Mouse (Mus musculus) macrophage (primary cell): ENCODE results near the gene Optc. TPM values are rescaled to one million over a fixed set of nuclear protein-coding genes. Genes with fewer than 3 reads are reported as not detected.

Experiments used
- H3K27ac ChIP-seq: fragments of 350-480 bp; formaldehyde crosslinking; 2 replicates; pipeline ENCODE4 v1.9.0; 2021
- H3K36me3 ChIP-seq: fragments of 350-480 bp; formaldehyde crosslinking; 2 replicates; pipeline ENCODE4 v1.9.0; 2021; ENCODE audit errors: inconsistent target
- H3K4me3 ChIP-seq: fragments of 350-480 bp; formaldehyde crosslinking; 2 replicates; pipeline ENCODE4 v1.9.0; 2021; ENCODE audit errors: inconsistent target
- H3K79me2 ChIP-seq: fragments of 350-480 bp; formaldehyde crosslinking; 2 replicates; pipeline ENCODE4 v1.9.0; 2021; ENCODE audit errors: inconsistent target
- WGBS: methylation state at CpG from one replicate; pipeline ENCODE4 v1.1.7; 2026; ENCODE audit warnings: inconsistent platforms; ENCODE audit not compliant: missing documents; 5-methylcytosine and 5-hydroxymethylcytosine counted together
- polyA plus RNA-seq: library from polyadenylated mRNA; stranded (reverse); fragments of 250-400 nt; gene quantifications from 3 replicates; pipeline ENCODE4 v1.2.4, GENCODE M21; 2018; ENCODE audit warnings: inconsistent platforms

The Optc gene
- polyA plus RNA-seq, 1 experiment from 2014 or later = not detected

- Histone ChIP-seq H3K4me3 (no peak overlapping the region), H3K79me2 (no peaks in the 10 kb centered on the region), H3K36me3 (no peaks in the 10 kb centered on the region), H3K27ac (no peak overlapping the region)
- WGBS = 91% methylated on average over 6 of the region's 6 CpGs
Observed at GRCm38 (mm10) chr1:133881813-133882212, 26.0 kb downstream of the Optc start.

- H3K79me2 ChIP-seq = no peaks in the 10 kb centered on the region
- no peaks in the 10 kb centered on the region for H3K36me3 ChIP-seq
- no peak overlapping the region for H3K27ac ChIP-seq
- 43% methylated on average over 12 of the region's 12 CpGs for WGBS
- H3K4me3 ChIP-seq = no peak overlapping the region
Observed at GRCm38 (mm10) chr1:133878825-133879423, 28.9 kb downstream of the Optc start.

DNA sequence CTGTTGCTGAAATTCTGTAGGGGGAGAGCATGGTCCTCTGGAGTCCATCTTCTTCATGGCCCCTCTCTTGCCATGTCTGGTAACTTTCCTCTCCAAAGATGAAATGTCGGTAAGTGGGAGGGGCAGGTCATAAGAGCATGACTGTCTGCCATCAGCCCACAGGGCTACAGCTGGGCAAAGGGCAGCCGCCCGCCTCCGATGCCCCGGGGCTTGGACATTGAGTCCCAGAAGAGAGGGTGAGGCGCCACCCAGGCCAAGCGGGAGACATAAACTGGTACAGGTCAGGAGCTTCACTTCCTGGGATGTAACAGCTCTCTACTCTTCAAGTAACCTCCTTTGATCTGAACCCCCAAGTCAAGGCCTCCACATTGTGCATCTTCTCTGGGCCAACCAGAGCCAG lies 30.9 kb downstream of the Optc start:
- no peaks in the 10 kb centered on the region for H3K79me2 ChIP-seq
- H3K27ac ChIP-seq = no peak overlapping the region
- no peaks in the 10 kb centered on the region for H3K36me3 ChIP-seq
- H3K4me3 ChIP-seq = no peak overlapping the region
- 99% methylated on average over 7 of the region's 7 CpGs for WGBS

DNA sequence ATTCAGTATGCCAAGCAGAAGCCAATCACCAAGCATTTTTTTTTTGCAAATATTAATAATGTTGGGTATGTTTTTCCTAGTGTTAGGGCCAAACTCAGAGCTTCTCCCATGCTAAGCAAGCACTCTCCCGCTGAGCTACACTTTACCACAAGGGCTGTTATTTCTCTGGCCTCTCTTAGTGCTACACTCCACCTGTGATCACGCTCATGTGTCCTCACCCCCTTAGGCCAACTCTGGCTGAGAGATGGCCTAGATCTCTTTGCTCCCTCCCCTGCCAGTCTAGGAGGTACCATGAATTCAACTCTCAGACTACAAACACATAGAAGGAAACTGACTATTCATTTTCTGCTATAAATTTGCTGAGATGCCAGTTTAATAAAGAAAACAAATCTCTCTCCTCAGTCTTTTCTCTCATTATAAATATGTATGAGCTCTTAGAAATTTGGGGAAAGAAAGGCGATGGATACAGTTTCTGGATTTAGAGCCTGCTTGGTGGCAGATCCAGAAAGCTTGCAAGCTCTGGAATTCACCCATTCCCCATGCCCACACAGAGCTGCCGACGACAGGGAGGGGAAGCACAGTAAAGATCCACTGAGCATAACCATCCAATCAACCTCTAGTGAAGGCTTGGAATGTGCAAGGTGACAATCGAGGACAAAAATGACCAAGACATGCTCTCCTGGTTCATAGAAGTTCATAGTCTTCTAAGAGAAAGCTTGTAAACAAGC lies 34.5 kb downstream of the Optc start:
- 100% methylated on average over 6 of the region's 6 CpGs for WGBS
- Histone ChIP-seq H3K79me2 (no peaks in the 10 kb centered on the region), H3K36me3 (no peaks in the 10 kb centered on the region), H3K4me3 (no peak overlapping the region), H3K27ac (no peak overlapping the region)

GRCm38 (mm10) chr1:133871241-133871640 lies 36.6 kb downstream of the Optc start:
- Histone ChIP-seq H3K4me3 (no peak overlapping the region), H3K36me3 (no peaks in the 10 kb centered on the region), H3K27ac (no peak overlapping the region), H3K79me2 (no peaks in the 10 kb centered on the region)
- 82% methylated on average over 10 of the region's 10 CpGs for WGBS

- WGBS = 90% methylated on average over 2 of the region's 2 CpGs
- Histone ChIP-seq H3K4me3 (no peak overlapping the region), H3K79me2 (no peaks in the 10 kb centered on the region), H3K36me3 (no peaks in the 10 kb centered on the region), H3K27ac (no peak overlapping the region)
Observed at GRCm38 (mm10) chr1:133869221-133869620, 38.6 kb downstream of the Optc start.

- H3K27ac ChIP-seq = no peak overlapping the region
- WGBS = 17% methylated on average over 10 of the region's 10 CpGs
Observed at GRCm38 (mm10) chr1:133863257-133863997, 44.4 kb downstream of the Optc start.

DNA sequence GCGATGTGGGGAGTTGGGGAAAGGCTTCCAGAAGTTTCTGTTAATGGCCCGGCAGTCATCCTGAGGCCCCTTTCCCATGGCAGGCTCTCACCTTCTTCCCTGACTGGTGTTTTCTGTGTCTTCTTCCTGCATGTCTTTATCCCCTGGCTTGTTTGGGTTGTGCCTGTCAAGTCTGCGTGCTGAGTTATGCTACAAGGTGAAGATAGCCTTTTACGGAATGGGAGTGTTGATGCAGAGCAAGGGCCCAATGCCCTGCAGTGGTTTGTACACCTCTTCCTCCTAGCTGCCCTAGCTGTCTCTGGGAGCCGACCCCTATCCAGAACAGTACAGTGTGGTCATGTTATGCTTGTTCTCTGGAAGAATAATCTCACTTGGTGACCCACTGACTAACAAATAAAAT lies 46.8 kb downstream of the Optc start:
- 84% methylated on average over 5 of the region's 5 CpGs for WGBS
- Histone ChIP-seq H3K36me3 (no peaks in the 10 kb centered on the region), H3K79me2 (no peaks in the 10 kb centered on the region), H3K27ac (no peak overlapping the region), H3K4me3 (no peak overlapping the region)

More at GRCm38 (mm10) chr1:133863257-133863997, 44.4 kb downstream of the Optc start:
- Histone ChIP-seq H3K36me3 (no peaks in the 10 kb centered on the region), H3K4me3 (no peak overlapping the region), H3K79me2 (no peaks in the 10 kb centered on the region)

- H3K27ac ChIP-seq = no peak overlapping the region
- H3K36me3 ChIP-seq = no peaks in the 10 kb centered on the region
- 92% methylated on average over 20 of the region's 20 CpGs for WGBS
- H3K79me2 ChIP-seq = no peaks in the 10 kb centered on the region
- H3K4me3 ChIP-seq = no peak overlapping the region
Observed at GRCm38 (mm10) chr1:133859821-133860711, 47.7 kb downstream of the Optc start.

DNA sequence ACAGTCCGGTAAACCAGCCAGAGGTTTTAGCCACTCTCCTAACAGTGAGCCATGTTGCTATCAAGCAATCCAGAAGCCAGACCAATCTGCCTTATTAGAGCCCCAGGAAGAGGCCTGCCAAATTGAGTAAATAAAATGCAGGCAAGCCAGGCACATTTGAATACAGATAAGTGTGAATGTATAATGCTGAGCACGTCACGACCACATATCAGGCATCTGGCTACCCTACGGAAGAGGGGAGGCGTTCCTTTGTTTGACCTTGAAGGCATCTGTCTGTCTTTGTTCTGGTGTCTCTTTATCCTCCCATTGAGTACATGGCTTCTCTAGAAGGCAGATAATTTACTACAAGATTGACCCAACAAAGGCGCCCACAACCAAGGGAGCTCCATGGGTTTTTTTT lies 48.5 kb downstream of the Optc start:
- H3K36me3 ChIP-seq = no peaks in the 10 kb centered on the region
- H3K4me3 ChIP-seq = no peak overlapping the region
- 92% methylated on average over 6 of the region's 6 CpGs for WGBS
- no peaks in the 10 kb centered on the region for H3K79me2 ChIP-seq
- no peak overlapping the region for H3K27ac ChIP-seq

DNA sequence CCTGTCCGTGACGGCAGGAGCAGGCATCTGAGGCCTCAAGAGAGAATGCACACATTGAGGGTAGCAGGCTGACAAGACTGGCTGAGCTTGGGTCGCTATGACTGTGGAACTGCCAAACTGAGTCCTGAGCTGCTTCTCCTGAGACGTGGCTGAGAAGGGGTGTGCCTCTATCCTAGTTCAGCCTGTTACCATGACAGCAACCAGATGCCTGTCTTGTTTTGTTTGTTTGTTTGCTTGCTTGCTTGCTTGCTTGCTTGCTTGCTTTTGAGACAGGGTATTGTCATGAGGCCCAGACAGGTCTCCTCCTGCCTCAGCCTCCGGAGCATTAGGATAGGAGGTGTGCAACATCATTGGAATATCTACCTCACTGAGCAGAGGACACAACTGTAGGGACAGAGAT lies 50.0 kb downstream of the Optc start:
- no peaks in the 10 kb centered on the region for H3K79me2 ChIP-seq
- H3K27ac ChIP-seq = no peak overlapping the region
- H3K4me3 ChIP-seq = no peak overlapping the region
- WGBS = 94% methylated on average over 5 of the region's 5 CpGs
- no peaks in the 10 kb centered on the region for H3K36me3 ChIP-seq

DNA sequence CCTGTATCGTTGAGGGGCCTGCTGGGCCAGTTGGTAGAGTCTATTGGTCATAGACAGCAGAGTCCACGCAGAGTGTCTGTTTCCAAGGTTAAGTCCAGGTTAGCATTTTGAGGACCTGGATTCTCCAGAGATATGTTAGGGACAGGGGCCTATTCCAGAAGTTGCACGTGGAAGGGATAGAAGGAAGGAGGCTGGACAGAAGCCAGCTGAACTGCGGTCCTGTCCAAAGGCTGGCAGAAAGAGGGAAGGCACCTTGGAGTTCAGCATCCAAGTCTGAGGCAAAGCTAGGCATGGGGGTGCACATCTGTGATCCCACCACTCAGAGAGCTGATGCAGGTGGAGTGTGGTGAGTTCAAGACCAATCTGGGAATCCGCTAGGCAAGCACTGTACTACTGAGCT lies 50.6 kb downstream of the Optc start:
- Histone ChIP-seq H3K36me3 (no peaks in the 10 kb centered on the region), H3K4me3 (no peak overlapping the region), H3K79me2 (no peaks in the 10 kb centered on the region), H3K27ac (no peak overlapping the region)
- WGBS = 83% methylated on average over 5 of the region's 5 CpGs

GRCm38 (mm10) chr1:133856655-133857054 lies 51.1 kb downstream of the Optc start:
- Histone ChIP-seq H3K27ac (no peak overlapping the region), H3K4me3 (no peak overlapping the region), H3K79me2 (no peaks in the 10 kb centered on the region), H3K36me3 (no peaks in the 10 kb centered on the region)
- 15% methylated on average over 3 of the region's 3 CpGs for WGBS

GRCm38 (mm10) chr1:133856133-133856541 lies 51.7 kb downstream of the Optc start:
- Histone ChIP-seq H3K36me3 (no peaks in the 10 kb centered on the region), H3K79me2 (no peaks in the 10 kb centered on the region), H3K27ac (no peak overlapping the region), H3K4me3 (no peak overlapping the region)
- 2% methylated on average over 11 of the region's 11 CpGs for WGBS
